Mouse (Mus musculus): ENCODE data around the gene Ntm. TPM values are rescaled to one million over a fixed set of nuclear protein-coding genes. Genes with fewer than 3 reads are reported as not detected.

Gene Ntm
- polyA plus RNA-seq, 1 experiment from 2014 or later = 48.5 TPM

GRCm38 (mm10) chr9:29898406-29899054 lies 64.4 kb downstream of the Ntm start:
- Histone ChIP-seq H3K27me3 (ENCODE audit: control insufficient read depth, insufficient read depth, low read length) (no peaks in the 10 kb centered on the region), H3K4me1 (ENCODE audit: control insufficient read depth, insufficient read depth, low read length) (no peaks in the 10 kb centered on the region), H3K9ac (ENCODE audit: low read depth, low read length) (no peak overlapping the region), H3K4me2 (replicated peaks; ENCODE audit: low read depth, low read length) (no peak overlapping the region), H3K36me3 (ENCODE audit: control insufficient read depth, insufficient read depth, low read length) (no peaks in the 10 kb centered on the region), H3K4me3 (ENCODE audit: low read length) (no peak overlapping the region), H3K9me3 (ENCODE audit: control insufficient read depth, low read length) (no peaks in the 10 kb centered on the region), H3K27ac (ENCODE audit: low read depth, low read length) (no peak overlapping the region)
- no peak for ATAC-seq (ENCODE audit: low FRiP score, low TSS enrichment)
- 86% methylated on average over 9 of the region's 9 CpGs for WGBS

- H3K4me1 ChIP-seq (ENCODE audit: control insufficient read depth, insufficient read depth, low read length) = no peaks in the 10 kb centered on the region
- no peak overlapping the region for H3K9ac ChIP-seq (ENCODE audit: low read depth, low read length)
- no peaks in the 10 kb centered on the region for H3K27me3 ChIP-seq (ENCODE audit: control insufficient read depth, insufficient read depth, low read length)
- no peak overlapping the region for H3K4me3 ChIP-seq (ENCODE audit: low read length)
- no peak overlapping the region for H3K27ac ChIP-seq (ENCODE audit: low read depth, low read length)
- no peak overlapping the region for H3K4me2 ChIP-seq (replicated peaks; ENCODE audit: low read depth, low read length)
- 53% methylated on average over 4 of the region's 4 CpGs for WGBS
- no peaks in the 10 kb centered on the region for H3K36me3 ChIP-seq (ENCODE audit: control insufficient read depth, insufficient read depth, low read length)
- no peak for ATAC-seq (ENCODE audit: low FRiP score, low TSS enrichment)
- no peaks in the 10 kb centered on the region for H3K9me3 ChIP-seq (ENCODE audit: control insufficient read depth, low read length)
Measured at GRCm38 (mm10) chr9:29897448-29897847, 65.5 kb downstream of the Ntm start.

GRCm38 (mm10) chr9:29892792-29893191 lies 70.1 kb downstream of the Ntm start:
- H3K9me3 ChIP-seq (ENCODE audit: control insufficient read depth, low read length) = no peaks in the 10 kb centered on the region
- no peak overlapping the region for H3K4me3 ChIP-seq (ENCODE audit: low read length)
- no peaks in the 10 kb centered on the region for H3K36me3 ChIP-seq (ENCODE audit: control insufficient read depth, insufficient read depth, low read length)
- H3K9ac ChIP-seq (ENCODE audit: low read depth, low read length) = no peak overlapping the region
- H3K27me3 ChIP-seq (ENCODE audit: control insufficient read depth, insufficient read depth, low read length) = no peaks in the 10 kb centered on the region
- no peaks in the 10 kb centered on the region for H3K4me1 ChIP-seq (ENCODE audit: control insufficient read depth, insufficient read depth, low read length)
- no peak overlapping the region for H3K27ac ChIP-seq (ENCODE audit: low read depth, low read length)
- WGBS = 88% methylated on average over 5 of the region's 5 CpGs
- no peak overlapping the region for H3K4me2 ChIP-seq (replicated peaks; ENCODE audit: low read depth, low read length)
- ATAC-seq (ENCODE audit: low FRiP score, low TSS enrichment) = no peak

GRCm38 (mm10) chr9:29888712-29889111 lies 74.2 kb downstream of the Ntm start:
- no peaks in the 10 kb centered on the region for H3K27me3 ChIP-seq (ENCODE audit: control insufficient read depth, insufficient read depth, low read length)
- ATAC-seq (ENCODE audit: low FRiP score, low TSS enrichment) = no peak
- no peaks in the 10 kb centered on the region for H3K4me1 ChIP-seq (ENCODE audit: control insufficient read depth, insufficient read depth, low read length)
- H3K4me2 ChIP-seq (replicated peaks; ENCODE audit: low read depth, low read length) = no peak overlapping the region
- H3K36me3 ChIP-seq (ENCODE audit: control insufficient read depth, insufficient read depth, low read length) = no peaks in the 10 kb centered on the region
- WGBS = 86% methylated on average over 3 of the region's 3 CpGs
- H3K9ac ChIP-seq (ENCODE audit: low read depth, low read length) = no peak overlapping the region
- H3K9me3 ChIP-seq (ENCODE audit: control insufficient read depth, low read length) = 0 out of 2 replicates have a peak, but pooled peaks cover 2% of the 10 kb centered on the region
- H3K27ac ChIP-seq (ENCODE audit: low read depth, low read length) = no peak overlapping the region
- H3K4me3 ChIP-seq (ENCODE audit: low read length) = no peak overlapping the region

GRCm38 (mm10) chr9:29887924-29888323 lies 75.0 kb downstream of the Ntm start:
- Histone ChIP-seq H3K9ac (ENCODE audit: low read depth, low read length) (no peak overlapping the region), H3K4me1 (ENCODE audit: control insufficient read depth, insufficient read depth, low read length) (no peaks in the 10 kb centered on the region), H3K9me3 (ENCODE audit: control insufficient read depth, low read length) (0 out of 2 replicates have a peak, but pooled peaks cover 2% of the 10 kb centered on the region), H3K27ac (ENCODE audit: low read depth, low read length) (no peak overlapping the region), H3K4me3 (ENCODE audit: low read length) (no peak overlapping the region), H3K27me3 (ENCODE audit: control insufficient read depth, insufficient read depth, low read length) (no peaks in the 10 kb centered on the region), H3K4me2 (replicated peaks; ENCODE audit: low read depth, low read length) (no peak overlapping the region), H3K36me3 (ENCODE audit: control insufficient read depth, insufficient read depth, low read length) (no peaks in the 10 kb centered on the region)
- no peak for ATAC-seq (ENCODE audit: low FRiP score, low TSS enrichment)
- WGBS = 86% methylated on average over 5 of the region's 5 CpGs

GRCm38 (mm10) chr9:29884062-29884461 lies 78.9 kb downstream of the Ntm start:
- 0 out of 2 replicates have a peak, but pooled peaks cover 2% of the 10 kb centered on the region for H3K9me3 ChIP-seq (ENCODE audit: control insufficient read depth, low read length)
- ATAC-seq (ENCODE audit: low FRiP score, low TSS enrichment) = no peak
- H3K4me3 ChIP-seq (ENCODE audit: low read length) = no peak overlapping the region
- peaks cover 7% of the 10 kb centered on the region for H3K4me1 ChIP-seq (ENCODE audit: control insufficient read depth, insufficient read depth, low read length)
- H3K27me3 ChIP-seq (ENCODE audit: control insufficient read depth, insufficient read depth, low read length) = no peaks in the 10 kb centered on the region
- H3K4me2 ChIP-seq (replicated peaks; ENCODE audit: low read depth, low read length) = no peak overlapping the region
- no peak overlapping the region for H3K9ac ChIP-seq (ENCODE audit: low read depth, low read length)
- WGBS = 74% methylated on average over 3 of the region's 3 CpGs
- H3K36me3 ChIP-seq (ENCODE audit: control insufficient read depth, insufficient read depth, low read length) = no peaks in the 10 kb centered on the region
- H3K27ac ChIP-seq (ENCODE audit: low read depth, low read length) = no peak overlapping the region

GRCm38 (mm10) chr9:29881614-29882013 lies 81.3 kb downstream of the Ntm start:
- no peaks in the 10 kb centered on the region for H3K36me3 ChIP-seq (ENCODE audit: control insufficient read depth, insufficient read depth, low read length)
- H3K9ac ChIP-seq (ENCODE audit: low read depth, low read length) = no peak overlapping the region
- H3K4me1 ChIP-seq (ENCODE audit: control insufficient read depth, insufficient read depth, low read length) = peaks cover 7% of the 10 kb centered on the region
- 0 out of 2 replicates have a peak, but pooled peaks have one; percentile 46 for ATAC-seq (ENCODE audit: low FRiP score, low TSS enrichment)
- H3K27me3 ChIP-seq (ENCODE audit: control insufficient read depth, insufficient read depth, low read length) = no peaks in the 10 kb centered on the region
- 0 out of 2 replicates have a peak, but pooled peaks cover 2% of the 10 kb centered on the region for H3K9me3 ChIP-seq (ENCODE audit: control insufficient read depth, low read length)
- WGBS = 11% methylated on average over 5 of the region's 5 CpGs
- no peak overlapping the region for H3K27ac ChIP-seq (ENCODE audit: low read depth, low read length)
- H3K4me3 ChIP-seq (ENCODE audit: low read length) = no peak overlapping the region
- H3K4me2 ChIP-seq (replicated peaks; ENCODE audit: low read depth, low read length) = no peak overlapping the region

GRCm38 (mm10) chr9:29877583-29877982 lies 85.4 kb downstream of the Ntm start:
- Histone ChIP-seq H3K27me3 (ENCODE audit: control insufficient read depth, insufficient read depth, low read length) (no peaks in the 10 kb centered on the region), H3K4me3 (ENCODE audit: low read length) (no peak overlapping the region), H3K4me2 (replicated peaks; ENCODE audit: low read depth, low read length) (no peak overlapping the region), H3K36me3 (ENCODE audit: control insufficient read depth, insufficient read depth, low read length) (no peaks in the 10 kb centered on the region), H3K27ac (ENCODE audit: low read depth, low read length) (no peak overlapping the region), H3K9ac (ENCODE audit: low read depth, low read length) (no peak overlapping the region), H3K9me3 (ENCODE audit: control insufficient read depth, low read length) (no peaks in the 10 kb centered on the region), H3K4me1 (ENCODE audit: control insufficient read depth, insufficient read depth, low read length) (peaks cover 7% of the 10 kb centered on the region)
- WGBS = 57% methylated on average over 3 of the region's 3 CpGs
- no peak for ATAC-seq (ENCODE audit: low FRiP score, low TSS enrichment)

- no peak overlapping the region for H3K27ac ChIP-seq (ENCODE audit: low read depth, low read length)
- 17% methylated on average over 5 of the region's 5 CpGs for WGBS
- H3K9me3 ChIP-seq (ENCODE audit: control insufficient read depth, low read length) = no peaks in the 10 kb centered on the region
- no peak overlapping the region for H3K4me3 ChIP-seq (ENCODE audit: low read length)
- no peaks in the 10 kb centered on the region for H3K27me3 ChIP-seq (ENCODE audit: control insufficient read depth, insufficient read depth, low read length)
- no peak for ATAC-seq (ENCODE audit: low FRiP score, low TSS enrichment)
- no peaks in the 10 kb centered on the region for H3K36me3 ChIP-seq (ENCODE audit: control insufficient read depth, insufficient read depth, low read length)
- no peak overlapping the region for H3K9ac ChIP-seq (ENCODE audit: low read depth, low read length)
- no peak overlapping the region for H3K4me2 ChIP-seq (replicated peaks; ENCODE audit: low read depth, low read length)
- H3K4me1 ChIP-seq (ENCODE audit: control insufficient read depth, insufficient read depth, low read length) = peaks cover 3% of the 10 kb centered on the region; the same call in 1 of the 2 replicates
Measured at GRCm38 (mm10) chr9:29867746-29868145, 95.2 kb downstream of the Ntm start.

Data from kidney, embryonic 14.5 days (tissue).